Mouse (Mus musculus): ENCODE data around the gene Sncg.

DNA sequence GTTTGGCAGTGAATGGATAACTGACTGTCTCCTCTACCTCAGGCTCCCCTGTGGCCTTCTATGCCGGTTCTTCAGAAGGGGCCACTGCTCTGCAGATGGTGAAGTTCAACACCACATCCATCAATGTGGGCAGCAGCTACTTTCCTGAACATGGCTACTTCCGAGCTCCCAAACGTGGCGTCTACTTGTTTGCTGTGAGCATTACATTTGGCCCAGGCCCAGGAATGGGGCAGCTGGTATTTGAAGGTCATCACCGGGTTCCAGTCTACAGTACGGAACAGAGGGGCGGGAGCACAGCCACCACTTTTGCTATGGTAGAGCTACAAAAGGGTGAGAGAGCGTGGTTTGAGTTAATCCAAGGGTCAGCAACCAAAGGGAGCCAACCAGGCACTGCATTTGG is 28.3 kb upstream of the Sncg start:
- TF ChIP-seq GATA1 (IDR thresholded peaks at IDR 0.05; ENCODE audit: low read depth, low read length) (no peak), USF2 (IDR thresholded peaks at IDR 0.05; ENCODE audit: borderline replicate concordance in 1 of 2, insufficient read depth in 1 of 2, low read depth in 1 of 2, low read length in 2 of 2) (no peak), CTCF (IDR thresholded peaks at IDR 0.05 in 2 of 3, conservative IDR thresholded peaks at IDR 0.05 in 1 of 3; ENCODE audit: control insufficient read depth in 1 of 3, insufficient read depth in 1 of 3, low read depth in 2 of 3, low read length in 3 of 3, poor library complexity in 1 of 3, severe bottlenecking in 1 of 3) (no peak), EP300 (IDR thresholded peaks at IDR 0.05; ENCODE audit: low read depth in 1 of 2, low read length in 2 of 2) (no peak), ZKSCAN1 (IDR thresholded peaks at IDR 0.05; ENCODE audit: low read depth, low read length) (no peak), POLR2AphosphoS2 (IDR thresholded peaks at IDR 0.05; ENCODE audit: low read length) (no peak), TBP (IDR thresholded peaks at IDR 0.05; ENCODE audit: low read depth, low read length) (no peak), UBTF (IDR thresholded peaks at IDR 0.05; ENCODE audit: borderline replicate concordance, insufficient read depth, low read depth, low read length) (no peak)
